Mouse (Mus musculus) urinary bladder, adult 18-20 months (tissue): ENCODE measurements around the gene Slc25a15.
A peak's percentile ranks its signal among the peaks of the same experiment; 100 is the strongest.

ENCODE experiments used
- DNase-seq, 2 experiments: peaks; one replicate each; pipeline ENCODE4 v3.0.0; 2022; ENCODE audit warnings: low spot score in 2 of 2, mixed read lengths in 2 of 2

Gene Slc25a15

DNA sequence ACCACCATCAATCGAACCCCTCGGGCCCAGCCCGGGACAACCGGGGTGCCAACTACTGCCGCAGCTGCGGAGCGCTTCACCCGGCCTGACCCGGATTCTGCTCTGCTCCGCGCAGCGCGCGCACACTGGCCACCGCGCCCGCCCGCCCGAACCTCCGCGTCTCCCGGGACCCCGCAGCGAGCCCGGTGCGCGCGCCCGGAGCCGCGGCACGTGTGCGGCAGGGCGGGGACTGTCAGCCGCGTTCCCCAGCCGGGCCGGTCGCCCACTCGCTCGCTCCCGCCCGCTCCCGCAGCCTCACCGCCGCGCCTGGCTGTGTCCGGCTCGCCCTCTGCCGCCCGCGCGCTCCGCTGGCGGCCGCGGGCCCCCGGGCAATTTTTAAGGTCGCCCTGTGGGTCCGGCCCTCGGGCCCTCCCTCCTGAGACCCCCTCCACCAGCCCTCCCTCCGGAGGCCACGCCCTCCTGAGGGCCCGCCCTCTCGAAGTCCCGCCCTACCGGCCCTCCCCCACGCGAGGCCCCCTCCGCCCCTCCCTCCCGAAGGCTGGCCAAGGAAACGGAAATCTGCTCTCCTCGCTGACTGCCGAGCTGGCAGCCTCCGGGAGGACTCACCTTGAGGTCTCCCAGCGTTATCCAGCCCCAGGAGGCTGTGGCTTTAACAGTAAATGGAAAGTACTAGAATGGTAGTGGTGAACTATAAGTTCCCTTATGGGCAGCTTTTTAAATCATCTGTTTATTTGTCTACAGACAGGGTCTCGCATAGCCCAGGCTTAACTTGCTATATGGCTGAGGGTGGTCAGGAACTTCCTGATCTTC is at the start of gene Slc25a15:
Gene Slc25a15 (minus strand): TSS at position 456 of the 810 bp plus-strand sequence.
- DNase-seq = peak; percentile 81 to 88

DNA sequence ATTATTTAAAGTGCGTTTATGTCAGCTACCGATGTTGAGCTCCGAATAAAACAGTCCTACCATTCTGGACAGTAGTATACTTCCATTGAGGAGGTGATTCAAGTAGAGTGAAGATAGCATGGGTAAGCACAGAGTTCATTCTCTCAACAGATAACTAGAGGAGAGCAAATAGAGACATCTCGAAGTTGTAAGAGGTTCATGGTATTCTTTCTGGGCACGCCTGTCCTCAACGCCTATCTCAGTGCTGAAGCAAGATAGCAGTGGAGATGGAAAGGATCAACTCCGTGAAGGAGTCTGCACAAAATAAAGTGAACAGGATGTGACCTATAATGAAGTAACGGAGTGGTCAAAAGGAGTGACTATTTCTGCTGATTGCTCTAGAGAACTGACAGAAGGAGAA is 13.6 kb upstream of the Slc25a15 start:
- no peak for DNase-seq

DNA sequence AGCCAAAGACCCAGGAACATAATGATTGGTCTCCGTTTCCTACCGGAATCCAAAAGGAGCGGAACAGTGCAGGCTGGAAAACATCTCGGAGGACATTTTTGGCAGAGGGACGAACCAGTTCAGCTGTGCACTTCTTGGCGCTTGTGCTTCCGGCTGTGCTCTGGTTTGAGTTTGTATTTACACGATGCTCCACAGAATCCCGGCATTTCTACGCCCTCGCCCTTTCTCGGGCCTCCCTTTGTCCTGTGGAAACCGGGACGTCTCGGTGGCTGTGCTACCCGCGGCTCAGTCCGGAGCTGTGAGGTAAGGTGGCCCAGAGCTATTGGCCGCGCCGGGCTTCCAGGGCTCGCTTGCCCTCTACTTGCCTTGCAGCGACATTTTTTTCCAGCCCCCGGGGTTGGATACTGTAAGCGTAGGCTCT is 12.9 kb upstream of the Slc25a15 start, which contains the start of gene Mrps31:
Gene Mrps31 (plus strand): TSS at position 80 of the 421 bp plus-strand sequence.
- peak; percentile 69 to 74 for DNase-seq

DNA sequence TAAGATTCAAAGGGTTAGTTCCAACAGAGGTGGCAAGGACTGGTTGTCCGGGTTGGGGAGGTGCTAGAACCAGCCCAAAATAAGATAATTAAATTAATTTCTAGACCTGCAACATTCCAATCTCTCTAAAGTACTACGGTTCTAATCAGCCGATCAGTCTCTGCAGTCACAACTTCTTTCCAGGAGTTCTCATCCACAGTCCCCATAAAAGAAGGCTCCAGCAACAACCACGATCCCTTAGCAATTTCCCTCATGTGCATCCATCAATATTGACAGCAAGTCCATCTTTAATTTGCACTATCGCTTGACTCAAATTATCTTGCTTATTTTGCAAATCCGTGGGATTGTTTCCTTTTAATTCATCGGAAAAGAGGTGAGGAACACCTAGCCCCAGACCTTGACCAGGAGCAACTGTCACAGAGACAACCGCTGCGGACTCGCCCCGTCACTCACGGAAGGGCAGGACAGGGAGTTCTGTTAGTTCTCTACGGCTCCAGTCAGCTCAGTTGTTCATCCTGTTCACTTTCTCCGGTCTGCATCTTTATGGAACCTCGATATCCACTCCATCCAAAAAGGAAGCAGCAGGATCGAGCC is 12.4 kb upstream of the Slc25a15 start:
- no peak for DNase-seq

DNA sequence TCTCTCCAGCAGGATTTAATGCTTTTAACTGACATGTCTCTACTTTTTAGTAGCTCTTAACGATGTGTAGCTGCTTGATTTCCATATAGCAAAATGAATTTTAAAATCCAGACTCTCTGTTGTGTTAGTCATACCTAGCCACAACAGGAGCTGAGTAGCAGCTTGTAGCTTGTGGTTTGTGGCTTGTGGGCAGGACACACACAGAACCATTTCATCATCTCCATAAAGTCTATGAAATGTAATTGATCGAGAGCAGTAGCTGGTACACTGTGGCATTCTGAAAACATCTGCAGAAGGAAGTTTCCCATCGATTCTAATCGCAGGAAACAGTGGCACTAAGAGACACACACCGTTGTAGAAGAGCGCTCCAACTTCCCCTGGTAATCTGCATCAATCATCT is 7.3 kb upstream of the Slc25a15 start:
- DNase-seq = no peak

DNA sequence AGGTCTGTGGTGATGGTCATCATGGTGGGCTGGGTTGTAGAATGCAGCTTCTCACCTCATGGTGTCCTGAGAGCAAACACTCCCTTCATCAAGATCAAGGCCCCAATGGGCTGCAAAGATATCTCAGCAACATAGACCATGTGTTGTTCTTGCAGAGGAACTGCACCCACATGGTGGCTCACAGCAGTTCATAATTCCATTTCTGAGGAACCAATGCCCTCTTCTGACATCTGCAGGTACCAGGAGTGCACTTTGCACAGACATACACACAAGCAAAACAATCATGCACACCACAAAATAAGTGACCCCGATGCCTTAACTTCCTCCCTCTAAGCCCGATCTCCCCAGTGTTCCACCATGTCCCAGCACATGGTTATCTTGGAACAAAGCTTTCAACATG is 4.8 kb upstream of the Slc25a15 start:
- DNase-seq = no peak

DNA sequence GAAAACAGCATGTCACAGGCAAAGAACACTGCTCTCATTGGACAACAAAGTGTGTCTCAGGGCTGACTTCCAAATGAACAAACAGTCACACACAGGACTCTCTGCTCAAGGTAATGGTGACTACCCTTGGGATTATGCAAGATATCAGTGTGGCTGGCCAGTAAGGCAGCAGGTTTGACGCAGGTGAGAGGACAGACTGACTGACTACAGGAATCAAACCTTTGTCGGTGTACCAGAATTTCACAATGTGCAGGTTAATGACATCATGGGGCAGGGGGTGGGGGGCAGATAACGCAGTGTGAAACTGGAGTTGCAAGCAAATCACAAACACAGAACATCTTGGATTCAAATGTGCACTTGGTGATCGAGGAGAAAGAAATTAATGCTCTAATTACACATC is 2.2 kb upstream of the Slc25a15 start:
- DNase-seq = no peak

DNA sequence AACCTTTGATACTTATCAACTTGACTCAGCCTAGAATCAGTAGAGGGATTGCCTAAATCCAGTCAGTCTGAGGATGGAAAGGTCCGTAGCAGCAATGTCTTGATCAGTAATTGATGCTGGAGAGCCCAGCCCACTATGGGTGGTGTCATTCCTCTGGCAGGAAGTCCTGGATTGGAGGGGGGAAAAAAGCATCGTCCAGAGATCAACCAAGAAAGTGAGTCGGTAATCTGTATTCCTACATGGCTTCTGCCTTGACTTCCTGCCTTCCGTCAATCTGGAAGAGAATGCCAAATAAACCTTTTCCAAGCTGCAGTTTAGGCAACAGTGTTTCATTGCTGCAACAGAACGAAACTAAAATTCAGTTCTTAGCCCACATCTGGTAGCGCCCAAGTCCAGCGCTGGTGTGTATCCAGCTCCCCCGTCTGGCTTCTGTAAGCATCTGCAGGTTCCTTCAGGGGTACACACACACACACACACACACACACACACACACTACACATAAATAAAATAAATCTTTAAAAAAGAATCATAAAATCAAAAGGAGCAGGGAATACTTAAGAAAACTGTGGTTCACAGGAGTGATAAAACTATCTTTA is 986 bp upstream of the Slc25a15 start:
- no peak for DNase-seq

DNA sequence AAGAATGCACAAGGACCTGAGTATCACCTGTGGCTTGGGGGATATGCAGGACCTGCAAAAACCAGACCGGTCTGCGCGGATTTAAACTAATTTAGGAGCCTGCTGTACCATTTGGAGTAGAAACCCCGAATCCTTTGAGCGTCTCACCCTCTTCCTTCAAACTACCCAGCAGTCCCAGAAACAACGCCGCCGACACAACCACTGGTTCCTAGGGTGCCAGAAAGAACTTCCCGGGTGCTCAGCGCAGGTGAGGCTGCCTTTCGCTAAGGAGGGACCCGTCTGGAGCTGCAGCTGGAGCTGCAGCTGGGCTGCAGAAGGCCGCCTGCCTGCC is 621 bp downstream of the Slc25a15 start:
- no peak for DNase-seq

DNA sequence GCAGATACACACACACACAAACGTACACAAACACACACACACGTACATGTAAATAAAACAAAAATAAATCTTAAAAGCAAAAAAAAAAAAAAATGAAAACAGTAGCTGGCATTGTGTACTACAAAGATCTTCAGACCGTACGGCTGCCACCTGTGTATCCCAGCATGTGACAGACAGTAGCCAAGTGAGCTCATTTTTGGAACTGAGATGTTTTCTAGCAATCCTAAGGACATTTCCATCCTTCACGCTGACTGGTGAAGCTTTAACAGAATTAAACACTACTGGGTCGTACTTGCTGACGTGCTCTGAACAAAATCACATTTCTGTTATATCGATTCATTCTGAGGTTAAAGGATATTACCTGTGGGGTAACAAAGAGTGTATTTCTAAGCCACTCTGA is 3.1 kb downstream of the Slc25a15 start:
- DNase-seq = no peak

DNA sequence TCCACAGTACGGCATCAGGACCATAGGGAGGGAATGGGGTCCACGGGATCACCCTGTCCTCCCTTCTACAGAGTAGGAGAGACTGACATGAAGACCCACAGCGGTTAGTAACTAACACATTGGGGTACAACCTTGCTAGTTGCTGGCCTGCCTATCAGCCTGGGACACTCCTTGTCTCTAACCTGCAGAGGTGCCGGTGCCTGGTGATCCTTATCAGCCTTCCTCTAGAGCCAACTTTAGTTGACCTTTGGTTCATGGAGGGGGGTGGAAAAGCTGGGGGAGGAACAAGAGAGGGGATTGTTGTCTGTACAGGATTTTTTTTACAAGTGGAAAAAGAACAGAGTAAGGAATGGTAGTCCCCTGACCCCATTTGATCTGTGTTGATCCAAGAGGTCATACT is 3.9 kb downstream of the Slc25a15 start:
- no peak for DNase-seq

DNA sequence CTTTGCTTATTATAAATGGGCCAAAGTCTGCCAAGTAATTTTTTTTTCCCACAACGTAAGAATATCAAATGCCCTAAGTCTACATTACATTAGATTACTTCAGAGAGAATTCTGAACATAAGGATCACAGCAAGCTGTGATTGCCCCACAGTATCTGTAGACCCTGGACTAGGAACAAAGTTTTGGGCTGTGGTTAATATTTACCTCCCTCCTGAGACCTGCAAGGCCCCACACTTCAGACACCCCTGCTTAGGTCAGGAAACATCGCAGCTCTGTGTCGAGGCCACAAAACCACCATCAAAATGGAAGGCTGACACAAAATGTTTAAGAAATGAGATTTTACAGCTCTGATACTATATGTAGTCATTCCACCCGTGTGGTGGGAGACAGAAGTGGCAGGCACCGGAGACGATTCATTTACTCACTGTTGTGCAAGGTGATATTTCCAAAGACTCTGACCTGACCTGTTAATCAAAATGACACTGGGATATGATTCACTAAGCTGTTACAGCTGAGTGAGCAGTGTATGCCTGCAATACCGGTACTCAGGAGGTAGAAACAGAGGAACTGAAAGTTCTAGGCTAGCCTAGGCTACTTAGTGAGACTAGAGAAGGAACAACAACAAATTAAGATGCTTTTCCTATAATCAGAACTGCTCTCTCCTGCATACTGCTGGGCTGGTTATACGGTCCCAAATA is 7.5 kb downstream of the Slc25a15 start:
- no peak for DNase-seq

DNA sequence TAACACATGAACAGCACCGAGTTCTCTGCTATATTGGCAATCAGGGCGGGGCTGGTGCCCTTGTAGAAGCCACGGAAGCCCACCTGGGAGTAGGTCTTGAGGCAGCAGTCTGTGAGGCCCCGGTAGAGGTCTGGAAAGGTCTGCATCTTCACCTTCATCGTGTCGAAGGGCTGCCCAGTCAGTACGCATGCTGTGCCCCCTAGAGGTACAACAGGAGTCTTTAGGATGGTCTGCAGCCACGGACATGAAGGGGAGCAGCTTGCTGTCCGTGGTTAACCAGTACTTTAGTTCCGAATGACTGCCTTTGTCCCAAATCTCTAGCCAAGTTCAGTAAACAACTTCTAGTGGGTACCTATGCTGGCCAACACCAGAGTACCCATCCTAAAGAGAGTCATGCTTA is 8.5 kb downstream of the Slc25a15 start:
- no peak for DNase-seq

DNA sequence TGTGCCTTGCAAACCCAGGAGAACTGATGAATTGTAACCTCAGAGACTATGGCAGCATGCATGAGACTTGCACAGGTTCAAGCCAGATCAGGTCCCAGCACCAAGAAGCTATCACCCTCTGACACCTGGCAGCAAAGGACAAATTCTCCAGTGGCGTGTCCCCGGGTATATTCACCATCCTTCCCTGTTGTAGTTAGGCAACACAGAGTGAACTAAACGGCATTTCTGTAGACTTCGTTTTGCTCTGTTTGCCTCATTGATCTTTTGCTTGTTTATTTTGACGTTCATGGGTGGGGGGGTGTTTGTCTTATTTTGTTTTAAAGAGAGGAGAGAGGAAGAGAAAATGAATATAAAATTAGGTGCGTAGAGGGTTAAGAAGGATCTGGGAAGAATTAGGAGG is 13.2 kb downstream of the Slc25a15 start:
- no peak for DNase-seq

DNA sequence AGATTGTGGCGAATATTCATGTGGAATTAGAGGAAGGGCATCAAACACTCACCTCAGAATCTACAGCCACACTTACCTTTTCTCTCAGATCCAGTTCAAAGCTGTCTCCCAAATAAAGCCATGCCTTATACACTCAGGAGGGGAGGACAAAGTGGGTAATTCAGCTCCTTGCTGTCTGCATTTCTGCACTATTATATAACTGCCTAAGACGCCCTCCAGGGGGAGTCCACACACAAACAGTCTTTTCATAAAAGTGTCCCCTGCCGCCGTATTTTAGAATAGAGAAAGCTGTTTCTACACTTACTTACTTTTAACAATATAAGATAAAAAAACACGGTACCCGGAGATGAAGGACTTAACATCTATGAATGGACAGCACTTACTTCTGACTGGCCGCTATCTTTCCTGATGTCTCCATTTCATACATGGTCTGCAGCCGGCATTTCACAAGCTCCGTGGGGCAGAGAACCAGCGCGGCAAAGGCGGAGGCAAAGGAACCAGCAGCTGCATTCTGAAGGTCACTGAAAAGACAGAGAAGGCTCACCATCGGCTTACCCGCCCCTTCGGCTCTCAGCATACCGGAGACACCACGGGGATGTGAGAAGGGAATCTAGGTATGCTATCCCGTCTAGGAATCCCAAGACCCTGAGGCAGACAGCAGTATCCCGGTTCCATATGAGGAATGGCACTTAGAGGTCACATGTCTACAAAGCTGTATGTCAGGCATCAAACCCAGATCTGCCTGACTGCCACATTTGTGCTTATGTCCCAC is 15.4 kb downstream of the Slc25a15 start:
- no peak for DNase-seq

DNA sequence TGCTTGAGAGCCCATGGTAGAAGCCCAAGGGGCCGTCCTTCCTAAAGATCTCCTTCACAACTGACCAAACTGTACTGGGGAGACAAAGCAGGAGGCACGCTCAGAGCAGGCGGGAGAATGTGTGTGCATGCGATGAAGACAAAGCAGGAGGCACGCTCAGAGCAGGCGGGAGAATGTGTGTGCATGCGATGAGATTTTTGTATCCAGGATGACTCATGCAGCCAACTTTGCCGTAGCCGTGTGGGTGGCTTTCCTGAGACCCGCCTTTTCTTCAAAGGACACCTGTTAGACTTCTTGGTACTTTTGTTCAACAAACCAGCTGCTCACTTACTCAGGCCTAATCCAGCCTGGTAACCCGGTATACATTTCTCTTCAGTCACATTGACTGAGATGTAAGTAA is 17.5 kb downstream of the Slc25a15 start:
- DNase-seq = no peak

DNA sequence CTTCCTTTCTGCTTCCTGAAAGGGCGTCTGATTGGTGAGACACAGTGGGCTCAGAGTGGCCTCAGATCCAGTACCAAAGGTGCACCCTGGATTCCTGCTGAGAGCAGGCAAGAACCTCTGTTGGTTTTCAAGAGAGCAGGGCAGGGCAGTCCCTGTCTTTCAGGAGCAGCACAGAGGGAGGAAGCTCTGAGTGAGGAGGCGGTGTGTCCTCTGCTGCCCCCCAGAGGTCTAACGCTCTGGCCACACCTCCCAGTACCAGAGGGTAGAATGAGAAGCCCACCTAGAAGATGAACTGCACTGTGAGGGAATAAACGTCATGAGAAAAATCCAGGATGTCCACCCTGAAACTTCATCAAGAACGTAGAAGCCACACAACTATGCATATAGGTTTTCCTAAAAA is 21.5 kb downstream of the Slc25a15 start:
- peak; percentile 7 to 11 for DNase-seq

DNA sequence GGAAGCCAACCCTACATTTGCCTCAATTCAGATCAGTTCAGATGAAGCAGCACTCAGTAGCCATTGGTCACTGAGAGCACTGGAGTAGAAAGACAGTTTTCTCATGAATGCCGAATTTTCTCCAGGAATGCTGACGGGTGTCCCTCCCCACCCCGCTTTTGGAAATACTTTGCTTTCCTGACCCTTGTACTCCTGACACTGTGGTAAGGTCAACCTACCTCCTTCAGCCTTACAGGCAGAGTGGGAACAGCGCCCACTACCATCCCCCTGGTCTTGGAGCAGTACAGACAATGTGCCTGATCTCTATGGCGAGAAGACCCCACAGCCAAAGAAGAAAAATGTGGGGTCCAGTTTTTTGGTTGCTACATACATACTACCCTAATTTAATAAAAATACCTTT is 22.1 kb downstream of the Slc25a15 start:
- no peak for DNase-seq

DNA sequence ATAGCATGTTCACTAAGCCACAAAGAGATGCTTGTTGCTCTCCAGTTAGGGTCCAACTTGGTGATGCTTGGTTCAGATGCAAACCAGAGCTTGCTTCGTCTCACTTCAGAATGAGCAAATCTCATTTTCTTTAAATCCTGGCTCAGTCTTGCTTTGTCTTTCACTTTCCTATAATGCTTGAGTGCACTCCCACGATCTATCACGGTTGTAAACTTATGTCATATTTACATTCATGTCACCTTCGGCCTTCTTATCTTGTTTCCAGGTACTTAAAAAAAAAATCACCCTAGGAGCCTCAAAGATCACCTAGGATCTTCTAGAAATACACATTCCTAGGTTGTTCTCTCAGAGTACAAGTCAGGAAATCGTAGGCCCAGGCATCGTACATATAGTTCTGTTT is 38.5 kb downstream of the Slc25a15 start:
- DNase-seq = no peak

DNA sequence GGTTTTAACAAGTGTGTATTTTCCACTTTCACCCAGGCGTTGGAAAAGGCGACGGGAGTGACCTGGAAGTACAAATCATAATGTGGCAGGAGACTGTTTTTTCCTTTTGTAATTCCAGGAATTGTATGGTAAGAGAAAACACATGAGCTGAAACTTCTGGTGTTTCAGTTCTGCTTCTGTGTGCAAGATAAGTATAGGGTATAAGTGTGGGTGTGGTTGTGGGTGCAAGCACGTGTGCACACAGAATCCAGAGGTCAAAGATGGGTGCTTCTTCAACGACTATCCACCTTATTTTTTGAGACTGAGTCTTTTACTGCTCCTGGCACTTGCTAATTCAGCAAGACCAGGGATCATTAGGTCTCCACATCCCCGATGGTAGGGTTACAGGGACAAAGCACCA is 39.0 kb downstream of the Slc25a15 start:
- DNase-seq = no peak

DNA sequence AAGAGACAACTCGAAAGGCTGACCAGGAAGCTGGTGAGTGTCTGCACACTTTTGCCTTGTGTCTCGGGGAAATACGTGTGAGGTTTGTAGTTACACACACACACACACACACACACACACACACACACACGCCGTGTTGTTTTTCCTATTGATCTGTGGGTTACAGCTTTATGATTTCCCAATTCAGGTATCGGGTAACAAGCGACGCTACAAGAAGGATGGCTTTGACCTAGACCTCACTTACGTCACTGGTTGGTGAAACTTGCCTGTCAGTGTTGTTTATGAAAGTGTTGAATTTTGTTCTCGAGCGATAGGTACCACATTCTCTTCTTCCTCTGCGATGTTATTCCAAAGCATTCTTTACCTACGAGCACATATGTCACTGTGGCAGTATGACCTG is 63.0 kb downstream of the Slc25a15 start:
- no peak for DNase-seq
